Mouse (Mus musculus): ENCODE results near the gene Ptpn12.

Gene Ptpn12

DNA sequence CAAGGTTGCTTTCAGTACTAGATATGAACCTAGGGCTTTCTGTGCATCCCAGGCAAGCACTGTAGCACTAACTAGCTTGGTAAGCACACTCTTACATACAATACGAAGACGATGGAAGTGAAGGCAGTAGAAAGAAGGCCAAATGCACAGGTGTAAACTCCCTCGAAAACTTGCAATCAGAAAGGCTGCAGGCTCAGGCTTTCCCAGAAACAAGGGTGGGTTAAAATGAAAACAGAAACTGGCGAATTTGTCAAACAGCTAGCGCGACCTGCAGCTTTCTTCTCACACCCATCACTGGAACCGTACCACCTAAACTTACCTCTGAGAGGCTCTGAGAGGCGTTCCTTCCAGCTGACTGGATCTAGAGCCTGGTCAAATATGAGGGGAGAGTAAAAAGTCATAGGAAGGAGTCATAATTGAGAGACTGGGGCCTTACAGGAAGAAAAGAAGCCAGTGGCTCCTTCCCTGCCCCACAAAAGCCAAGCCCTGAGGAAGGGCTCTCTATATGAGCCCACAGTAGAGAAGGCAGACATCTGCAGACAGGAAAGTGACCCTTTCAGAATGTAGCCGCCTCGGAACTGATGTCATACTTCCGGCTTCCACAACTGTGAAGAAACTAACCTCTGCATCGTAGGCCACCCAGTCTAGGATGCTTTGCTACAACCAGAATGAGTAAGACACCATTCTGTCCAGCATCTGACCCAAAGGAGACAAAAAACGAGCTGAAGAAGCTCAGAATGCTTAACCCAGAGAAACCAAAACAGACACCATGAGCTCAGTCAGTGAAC lies 110.6 kb downstream of the Ptpn12 start:
- POLR2A ChIA-PET: interaction anchor here in 3 of 4 experiments (0.7 to 2.2 kb wide), 12 partner anchors 8 to 42 kb away, joined by 3 to 7 read pairs (median 4); no protein-coding TSS in a partner anchor
- CTCF ChIA-PET: interaction anchor here in 1 of 4 experiments (1.1 kb wide), 1 partner anchor 23 kb away, joined by 3 read pairs; no protein-coding TSS in a partner anchor

DNA sequence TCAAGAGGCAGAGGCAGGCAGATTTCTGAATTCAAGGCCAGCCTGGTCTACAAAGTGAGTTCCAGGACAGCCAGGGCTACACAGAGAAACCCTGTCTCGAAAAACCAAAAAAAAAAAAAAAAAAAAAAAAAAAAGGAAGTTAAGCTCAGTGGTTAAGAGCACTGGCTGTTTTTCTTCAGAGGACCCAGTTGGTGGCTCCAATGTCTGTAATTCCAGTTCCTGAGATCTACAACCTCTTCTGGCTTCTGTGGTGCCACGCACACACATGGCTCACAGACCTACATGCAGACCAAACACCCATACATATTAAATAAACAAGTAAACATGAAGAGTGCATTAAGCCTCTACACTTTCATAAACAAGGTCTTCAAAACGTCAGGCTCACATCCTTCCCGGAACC lies 111.9 kb downstream of the Ptpn12 start:
- POLR2A ChIA-PET: interaction anchor here in 3 of 4 experiments (0.7 to 2.4 kb wide), 10 partner anchors 8 to 198 kb away, joined by 3 to 28 read pairs (median 5); partner anchors contain the start of gene Rsbn1l (in 1 of the 3)
- CTCF ChIA-PET: interaction anchor here in 3 of 4 experiments (0.6 to 1.3 kb wide), 3 partner anchors 18 to 754 kb away, joined by 3 to 5 read pairs (median 4); no protein-coding TSS in a partner anchor

DNA sequence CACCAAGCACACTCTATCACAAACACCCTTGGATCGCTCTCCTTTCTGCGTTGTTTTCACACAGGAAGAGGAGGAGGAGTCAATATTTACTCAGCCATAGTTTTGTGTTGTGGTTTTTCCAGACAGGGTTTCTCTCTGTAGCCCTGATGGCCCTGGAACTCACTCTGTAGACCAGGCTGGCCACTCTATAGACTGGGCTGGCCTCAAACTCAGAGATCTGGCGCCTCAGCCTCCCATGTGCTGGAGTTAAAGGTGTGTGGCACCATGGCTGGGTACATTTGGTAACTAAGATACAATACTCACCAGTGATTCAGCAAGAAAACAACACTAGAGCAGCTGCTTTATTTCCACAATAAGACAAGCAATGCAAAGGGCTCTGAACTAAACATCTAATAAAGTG lies 113.2 kb downstream of the Ptpn12 start:
- ChIA-PET POLR2A (interaction anchor here in 2 of 4 experiments (0.9 to 2.4 kb wide), 8 partner anchors 9 to 112 kb away, joined by 3 to 28 read pairs (median 4); no protein-coding TSS in a partner anchor), CTCF (interaction anchor here in 1 of 4 experiments (1.3 kb wide), 1 partner anchor 26 kb away, joined by 3 read pairs; no protein-coding TSS in a partner anchor)

DNA sequence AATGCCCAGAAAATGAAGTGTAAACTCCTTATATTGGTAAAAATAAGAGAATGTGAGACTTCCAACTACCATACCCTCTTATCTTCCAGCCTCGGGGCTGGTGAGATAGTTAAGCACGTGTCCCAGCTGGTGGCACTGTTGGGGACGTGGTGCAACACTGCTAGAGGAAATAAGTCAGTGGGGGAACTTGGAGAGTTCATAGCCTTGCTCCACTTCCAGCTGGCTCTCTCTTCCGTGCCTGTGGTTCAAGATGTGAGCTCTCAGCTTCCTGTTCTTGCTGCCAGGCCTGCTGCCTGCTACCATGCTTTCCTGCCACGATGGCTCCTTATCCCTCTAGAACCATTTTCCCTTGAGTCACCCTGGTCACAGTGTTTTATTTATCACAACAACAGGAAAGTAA lies 114.5 kb downstream of the Ptpn12 start:
- POLR2A ChIA-PET: interaction anchor here (0.7 to 3.8 kb wide), 14 partner anchors 9 to 59 kb away, joined by 3 to 47 read pairs (median 6); partner anchors contain the start of genes Phtf2 (in 1 of the 4) and Tmem60 (in 1 of the 4)
- CTCF ChIA-PET: interaction anchor here in 3 of 4 experiments (0.5 to 2.1 kb wide), 3 partner anchors 27 to 29 kb away, joined by 3 to 11 read pairs (median 4); no protein-coding TSS in a partner anchor

DNA sequence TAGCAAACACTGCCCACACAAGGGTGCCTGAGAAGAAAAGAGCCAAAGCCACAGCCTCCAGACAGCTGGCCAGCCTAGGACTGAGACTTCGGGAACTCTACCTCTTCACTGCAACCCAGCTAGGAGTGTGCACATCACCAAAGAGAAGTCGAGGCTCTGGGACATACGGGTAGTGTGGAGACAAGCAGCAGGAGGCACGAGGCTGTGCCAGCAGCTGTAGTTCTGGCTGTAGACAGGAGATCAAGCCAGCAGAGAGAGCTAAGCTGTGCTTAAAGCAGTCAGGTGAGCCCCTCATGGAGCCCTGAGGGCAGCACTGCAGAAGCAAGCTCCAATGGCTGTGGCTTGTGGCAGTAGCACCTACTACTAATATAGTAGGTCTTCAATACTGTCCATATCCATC lies 115.0 kb downstream of the Ptpn12 start:
- ChIA-PET CTCF (interaction anchor here (0.5 to 2.1 kb wide), 6 partner anchors 9 to 78 kb away, joined by 3 to 11 read pairs (median 4); partner anchors contain the start of gene Rsbn1l (in 1 of the 4)), POLR2A (interaction anchor here (0.5 to 3.8 kb wide), 18 partner anchors 8 to 297 kb away, joined by 3 to 47 read pairs (median 4); partner anchors contain the start of genes Phtf2 (in 1 of the 4), Ptpn12 (in 1 of the 4) and Tmem60 (in 1 of the 4))

DNA sequence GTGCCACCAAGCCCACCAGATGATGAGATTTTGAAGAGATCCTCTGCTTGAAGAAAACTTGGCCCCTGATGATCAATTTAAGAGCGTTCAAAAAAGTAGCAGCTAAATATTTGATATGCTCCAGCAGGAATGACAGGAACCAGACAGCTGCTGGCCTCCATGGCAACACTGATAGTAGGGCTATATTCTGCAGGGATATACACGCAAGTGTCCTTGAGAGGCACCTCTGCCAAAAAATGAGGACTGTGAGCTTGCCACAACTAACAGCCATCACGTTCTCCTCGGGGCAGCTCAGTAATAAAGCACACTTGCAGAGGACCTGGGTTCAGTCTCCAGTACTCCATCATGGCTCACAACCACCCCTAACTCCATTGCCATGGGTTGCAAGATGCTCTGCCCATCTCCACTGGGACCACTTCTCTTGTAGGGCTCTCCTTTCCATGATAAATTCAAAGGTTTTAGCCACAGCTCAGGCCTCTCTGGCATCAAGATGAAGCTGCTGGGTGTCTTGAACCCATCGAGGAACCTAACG lies 115.6 kb downstream of the Ptpn12 start:
- ChIA-PET CTCF (interaction anchor here in 3 of 4 experiments (0.6 to 2.1 kb wide), 5 partner anchors 9 to 78 kb away, joined by 3 to 11 read pairs (median 4); partner anchors contain the start of gene Rsbn1l (in 1 of the 3)), POLR2A (interaction anchor here (0.5 to 3.8 kb wide), 18 partner anchors 8 to 296 kb away, joined by 3 to 47 read pairs (median 4); partner anchors contain the start of genes Phtf2 (in 1 of the 4), Ptpn12 (in 1 of the 4) and Tmem60 (in 1 of the 4))

DNA sequence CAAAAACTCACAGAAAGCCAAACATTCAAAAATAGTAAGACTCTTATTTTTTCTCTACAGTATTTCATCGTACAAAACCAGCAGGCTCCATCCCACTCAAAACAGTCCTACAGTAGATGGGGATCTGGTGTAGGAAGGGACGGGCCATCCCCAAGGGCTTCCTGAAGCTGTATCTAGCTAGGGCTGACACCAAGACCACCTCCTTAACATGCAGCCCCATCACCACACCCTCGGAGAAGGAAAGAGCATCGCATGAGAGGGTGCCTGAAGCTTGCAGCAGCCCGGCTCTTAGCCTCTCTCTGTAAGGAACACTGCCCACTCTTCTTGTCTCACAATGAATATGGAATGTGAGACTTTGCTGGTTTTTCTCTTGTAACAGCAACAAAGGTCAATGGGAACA lies 117.2 kb downstream of the Ptpn12 start:
- CTCF ChIA-PET: interaction anchor here in 1 of 4 experiments (0.8 to 1.2 kb wide), 2 partner anchors 14 to 30 kb away, joined by 3 to 5 read pairs; no protein-coding TSS in a partner anchor

More for the DNA sequence above, 117.2 kb downstream of the Ptpn12 start:
- POLR2A ChIA-PET: interaction anchor here in 3 of 4 experiments (0.7 to 3.8 kb wide), 8 partner anchors 9 to 34 kb away, joined by 3 to 47 read pairs (median 7); no protein-coding TSS in a partner anchor

Measured in embryonic stem cell, embryonic (primary cell).